Mouse (Mus musculus) E14TG2a.4 (cell line): Measurements from ENCODE around the gene Dhh.

Experiments
- CTCF ChIP-seq: conservative IDR thresholded peaks from 2 replicates; pipeline ENCODE4 v1.5.1; 2014; ENCODE audit warnings: low read length
- POU5F1 ChIP-seq: IDR thresholded peaks from 2 replicates; pipeline ENCODE4 v1.6.1; 2014; ENCODE audit warnings: low read length, borderline replicate concordance

DNA sequence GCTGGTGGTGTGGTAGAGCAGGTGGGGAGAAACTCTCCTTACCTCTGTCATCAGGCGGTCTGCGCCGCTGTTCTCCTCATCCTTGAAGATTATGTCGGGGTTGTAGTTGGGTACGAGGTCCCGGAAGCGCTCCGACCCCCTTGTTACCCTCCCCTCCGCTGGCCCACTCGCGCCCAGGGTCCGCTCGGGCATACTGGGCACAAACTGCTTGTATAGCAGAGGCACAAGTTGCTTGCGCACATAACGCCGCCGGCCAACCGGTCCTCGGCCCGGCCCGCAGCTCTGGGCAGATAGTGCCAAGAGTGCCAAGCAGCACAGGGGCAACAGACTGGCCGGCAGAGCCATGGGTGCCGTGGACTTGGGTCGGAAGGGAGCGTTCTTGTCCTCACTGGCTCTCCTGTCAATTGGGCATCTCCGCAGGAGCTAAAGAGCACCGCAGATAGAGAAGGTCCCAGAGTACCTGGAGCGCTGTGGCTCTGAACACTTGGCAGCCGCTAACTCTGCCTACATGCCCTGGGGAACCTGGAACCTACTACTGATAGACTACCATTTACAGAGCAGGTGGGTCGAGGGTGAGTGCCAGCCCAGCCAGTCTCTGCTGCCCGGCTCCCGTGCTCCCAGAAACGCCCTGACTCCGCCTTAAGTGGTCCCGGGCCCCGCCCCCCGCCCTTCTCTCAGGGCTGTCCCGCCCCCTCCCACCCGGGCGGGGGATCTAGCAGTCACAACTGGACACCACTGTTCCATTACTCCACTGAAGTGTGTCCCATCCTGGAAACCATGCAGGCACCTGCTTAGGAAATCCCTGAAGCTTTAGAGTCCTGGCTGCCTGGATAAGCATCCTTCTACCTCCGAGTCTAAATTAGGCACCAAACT is at the start of gene Dhh:
- TF ChIP-seq CTCF (no peak), POU5F1 (no peak)
